Mouse (Mus musculus) intestine, embryonic 14.5 days (tissue): Measurements from ENCODE around the gene Nusap1. TPM values are rescaled to one million over a fixed set of nuclear protein-coding genes. Genes with fewer than 3 reads are reported as not detected.
A peak's percentile ranks its signal among the peaks of the same experiment; 100 is the strongest.
"Not testable (repeated sequence)": the region's sequence is repeated elsewhere in the genome, so short reads cannot be mapped to it uniquely, and the experiment has no call there.

Source experiments
- ATAC-seq: fragments of 200-750 bp; cut with Nextera tagmentation; replicated peaks from 2 replicates; pipeline ENCODE4 v1.8.0; 2017; ENCODE audit warnings: low read depth, moderate number of reproducible peaks, moderate TSS enrichment, moderate library complexity; ENCODE audit not compliant: low FRiP score, low TSS enrichment
- DNase-seq: peaks from one replicate; pipeline ENCODE4 v3.0.0-alpha.2; 2018; ENCODE audit warnings: low spot score
- H3K27ac ChIP-seq: fragments of 300-500 bp; sonication (generic); 2 replicates; pipeline ENCODE4 v1.5.1; 2014; ENCODE audit warnings: low read depth, mild to moderate bottlenecking, control low read depth
- H3K27me3 ChIP-seq: fragments of 300-500 bp; sonication (generic); replicated peaks from 2 replicates; pipeline ENCODE4 v1.6.1; 2014; ENCODE audit warnings: low read length, control low read depth; ENCODE audit not compliant: control insufficient read depth, insufficient read depth
- H3K36me3 ChIP-seq: fragments of 300-500 bp; sonication (generic); 2 replicates; pipeline ENCODE4 v1.6.1; 2014; ENCODE audit warnings: low read length, control low read depth; ENCODE audit not compliant: control insufficient read depth, insufficient read depth
- H3K4me1 ChIP-seq: fragments of 300-500 bp; sonication (generic); replicated peaks from 2 replicates; pipeline ENCODE4 v1.6.1; 2014; ENCODE audit warnings: low read length, control low read depth, mixed read lengths; ENCODE audit not compliant: control insufficient read depth, insufficient read depth
- H3K4me2 ChIP-seq: fragments of 300-500 bp; sonication (generic); 2 replicates; pipeline ENCODE4 v1.6.1; 2014; ENCODE audit warnings: low read length
- H3K4me3 ChIP-seq: fragments of 300-500 bp; sonication (generic); 2 replicates; pipeline ENCODE4 v1.5.1; 2014; ENCODE audit warnings: low read depth, low read length, control low read depth, mixed read lengths
- H3K9ac ChIP-seq: fragments of 300-500 bp; sonication (generic); 2 replicates; pipeline ENCODE4 v1.6.1; 2014; ENCODE audit warnings: mild to moderate bottlenecking, low read length
- H3K9me3 ChIP-seq: fragments of 300-500 bp; sonication (generic); 2 replicates; pipeline ENCODE4 v1.6.1; 2016; ENCODE audit warnings: low read length, control low read depth; ENCODE audit not compliant: control insufficient read depth
- WGBS: fragments of 180-500 bp; shearing (Covaris S2); extraction: QIAGEN DNeasy Blood & Tissue Kit; methylation state at CpG from one replicate; pipeline ENCODE4 v1.1.7; 2014; 5-methylcytosine and 5-hydroxymethylcytosine counted together
- polyA plus RNA-seq: library from polyadenylated mRNA; unstranded; fragments of >200 nt; fragmentation: Nextera tagmentation; extraction: Ambion mirVana; gene quantifications from 2 replicates; pipeline ENCODE4 v1.2.1, GENCODE M21; 2014

The Nusap1 gene
- polyA plus RNA-seq, 1 experiment from 2014 or later = 61.0 TPM

- Histone ChIP-seq H3K9me3 (no peaks in the 10 kb centered on the region), H3K9ac (peak overlapping the region; percentile 98), H3K27ac (peak overlapping the region; percentile 89), H3K4me2 (peak overlapping the region; percentile 67), H3K27me3 (no peaks in the 10 kb centered on the region), H3K36me3 (peaks cover 30% of the 10 kb centered on the region), H3K4me3 (peak overlapping the region; percentile 99), H3K4me1 (peaks cover 9% of the 10 kb centered on the region)
- DNase-seq (peak; percentile 99), ATAC-seq (peak; percentile 97)
- under 1% methylated on average over 59 of the region's 61 CpGs for WGBS
Measured at GRCm38 (mm10) chr2:119594113-119594981, 23.8 kb upstream of the Nusap1 start.

GRCm38 (mm10) chr2:119595308-119595707, 22.8 kb upstream of the Nusap1 start:
- H3K9me3 ChIP-seq = no peaks in the 10 kb centered on the region
- H3K4me2 ChIP-seq = peak overlapping the region; percentile 67
- WGBS = 37% methylated on average over 4 of the region's 4 CpGs
- H3K27me3 ChIP-seq = no peaks in the 10 kb centered on the region
- H3K4me3 ChIP-seq = peak overlapping the region; percentile 99
- DNase-seq (no peak), ATAC-seq (no peak)
- H3K4me1 ChIP-seq = peaks cover 9% of the 10 kb centered on the region
- peak overlapping the region; percentile 98 for H3K9ac ChIP-seq
- peaks cover 40% of the 10 kb centered on the region for H3K36me3 ChIP-seq
- H3K27ac ChIP-seq = no peak overlapping the region

GRCm38 (mm10) chr2:119596781-119597330, 21.2 kb upstream of the Nusap1 start:
- Histone ChIP-seq H3K9me3 (no peaks in the 10 kb centered on the region), H3K27me3 (no peaks in the 10 kb centered on the region), H3K9ac (no peak overlapping the region), H3K4me1 (peaks cover 9% of the 10 kb centered on the region), H3K4me3 (no peak overlapping the region), H3K27ac (no peak overlapping the region), H3K36me3 (peaks cover 55% of the 10 kb centered on the region), H3K4me2 (no peak overlapping the region)
- DNase-seq (no peak), ATAC-seq (no peak)
- WGBS = 89% methylated on average over 8 of the region's 8 CpGs

GRCm38 (mm10) chr2:119601027-119601426, 17.1 kb upstream of the Nusap1 start:
- no peak overlapping the region for H3K27ac ChIP-seq
- ATAC-seq (no peak), DNase-seq (no peak)
- no peak overlapping the region for H3K4me2 ChIP-seq
- no peaks in the 10 kb centered on the region for H3K9me3 ChIP-seq
- no peak overlapping the region for H3K4me3 ChIP-seq
- no peak overlapping the region for H3K9ac ChIP-seq
- no peaks in the 10 kb centered on the region for H3K27me3 ChIP-seq
- H3K4me1 ChIP-seq = no peaks in the 10 kb centered on the region
- peaks cover 95% of the 10 kb centered on the region for H3K36me3 ChIP-seq
- WGBS = 80% methylated on average over 4 of the region's 4 CpGs

GRCm38 (mm10) chr2:119601575-119601974, 16.5 kb upstream of the Nusap1 start:
- H3K36me3 ChIP-seq = peaks cover 96% of the 10 kb centered on the region
- not testable (repeated sequence) for H3K27me3 ChIP-seq, H3K4me2 ChIP-seq, H3K4me1 ChIP-seq, ATAC-seq, DNase-seq, H3K9me3 ChIP-seq, H3K27ac ChIP-seq, H3K4me3 ChIP-seq, H3K9ac ChIP-seq
- 83% methylated on average over 3 of the region's 3 CpGs for WGBS

- no peak overlapping the region for H3K9ac ChIP-seq
- WGBS = 39% methylated on average over 1 of the region's 1 CpGs
- H3K4me1 ChIP-seq = no peaks in the 10 kb centered on the region
- H3K27me3 ChIP-seq = no peaks in the 10 kb centered on the region
- H3K36me3 ChIP-seq = peaks cover 96% of the 10 kb centered on the region
- no peak overlapping the region for H3K4me3 ChIP-seq
- no peak overlapping the region for H3K27ac ChIP-seq
- H3K4me2 ChIP-seq = no peak overlapping the region
- ATAC-seq = no peak
- no peaks in the 10 kb centered on the region for H3K9me3 ChIP-seq
- no peak for DNase-seq
Measured at GRCm38 (mm10) chr2:119602488-119602887, 15.6 kb upstream of the Nusap1 start.

GRCm38 (mm10) chr2:119603909-119604308, 14.2 kb upstream of the Nusap1 start:
- 72% methylated on average over 2 of the region's 2 CpGs for WGBS
- DNase-seq (no peak), ATAC-seq (no peak)
- Histone ChIP-seq H3K36me3 (peaks cover 97% of the 10 kb centered on the region), H3K9me3 (no peaks in the 10 kb centered on the region), H3K27me3 (no peaks in the 10 kb centered on the region), H3K4me3 (no peak overlapping the region), H3K9ac (no peak overlapping the region), H3K4me2 (no peak overlapping the region), H3K27ac (no peak overlapping the region), H3K4me1 (no peaks in the 10 kb centered on the region)

GRCm38 (mm10) chr2:119605361-119605973, 12.6 kb upstream of the Nusap1 start:
- Histone ChIP-seq H3K36me3 (peaks cover 97% of the 10 kb centered on the region), H3K4me1 (no peaks in the 10 kb centered on the region), H3K4me2 (no peak overlapping the region), H3K27me3 (no peaks in the 10 kb centered on the region), H3K4me3 (no peak overlapping the region), H3K9ac (no peak overlapping the region), H3K27ac (no peak overlapping the region), H3K9me3 (no peaks in the 10 kb centered on the region)
- WGBS = 85% methylated on average over 6 of the region's 6 CpGs
- DNase-seq = no peak
- ATAC-seq = no peak
